ENCODE assay signal across 7 mouse cellular contexts in the genomic region with DNA sequence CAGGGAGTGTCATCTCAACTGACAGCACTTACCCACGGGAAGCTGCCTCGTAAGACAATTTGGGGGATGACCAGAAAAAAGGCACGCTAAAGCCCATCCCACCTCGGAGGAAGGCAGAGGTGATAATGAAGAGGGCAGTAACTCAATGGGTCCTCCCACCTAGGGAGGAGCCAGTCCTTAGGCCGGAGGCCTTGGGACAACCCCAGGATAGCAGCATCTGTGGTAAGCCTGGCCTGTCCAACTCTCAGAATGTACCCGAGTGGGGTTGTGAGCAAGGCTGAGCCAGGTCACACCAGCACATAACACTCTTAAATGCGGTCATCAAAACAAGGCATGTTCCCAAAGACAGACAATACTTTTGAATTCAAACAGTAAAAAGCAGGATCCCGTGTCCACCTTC. TPM values are rescaled to one million over a fixed set of nuclear protein-coding genes. Genes with fewer than 3 reads are reported as not detected.
DNase-seq lines count a peak whose midpoint lies in the region; ATAC-seq and TF ChIP-seq lines count a peak whose summit lies in the region.

No protein-coding gene starts in this region.

- H3K36me3 ChIP-seq in CH12.LX (replicated peaks in 1 of 2; ENCODE audit: control insufficient read depth in 1 of 2, insufficient read depth in 1 of 2, low read length in 1 of 2), result peaks cover 40 to 46% of the 10 kb centered on the region in 2 experiments
- H3K36me3 ChIP-seq in G1E (replicated peaks), result peaks cover 54% of the 10 kb centered on the region
- H3K36me3 ChIP-seq in forebrain, embryonic 14.5 days (ENCODE audit: control insufficient read depth, insufficient read depth, low read length), result peaks cover 40% of the 10 kb centered on the region
- peaks cover 37% of the 10 kb centered on the region for H3K36me3 ChIP-seq in kidney, embryonic 16.5 days (ENCODE audit: insufficient read depth, low read length)
- H3K36me3 ChIP-seq in midbrain, embryonic 16.5 days (ENCODE audit: control insufficient read depth, insufficient read depth, low read length), result peaks cover 18% of the 10 kb centered on the region

- H3K79me2 ChIP-seq in CH12.LX (replicated peaks; ENCODE audit: control insufficient read depth, extremely low read depth, insufficient read depth, poor library complexity, severe bottlenecking), result peaks cover 47% of the 10 kb centered on the region

- no peaks in the 10 kb centered on the region for H3K9me3 ChIP-seq in CH12.LX (replicated peaks; ENCODE audit: low read length)
- H3K9me3 ChIP-seq in G1E (replicated peaks), result no peaks in the 10 kb centered on the region
- no peaks in the 10 kb centered on the region for H3K9me3 ChIP-seq in forebrain, embryonic 14.5 days (replicated peaks; ENCODE audit: control insufficient read depth, low read length)
- no peaks in the 10 kb centered on the region for H3K9me3 ChIP-seq in kidney, embryonic 16.5 days (ENCODE audit: low read length)
- H3K9me3 ChIP-seq in midbrain, embryonic 16.5 days (replicated peaks; ENCODE audit: control insufficient read depth, low read length, poor library complexity, severe bottlenecking), result no peaks in the 10 kb centered on the region

- dilution Hi-C loops in CH12.LX (cut with MboI; ENCODE audit: extremely low pct_ligation_motif_present, extremely low pct_unique_long_range_greater_than_20kb, low sequenced_read_pairs), result no loop called here

- 0 out of 2 replicates have a peak, but pooled peaks have one; percentile 25 for TF ChIP-seq POLR2A in CH12.LX (IDR thresholded peaks at IDR 0.05; ENCODE audit: low read depth, low read length)

- H3K27ac ChIP-seq in CH12.LX (ENCODE audit: insufficient read depth, low read depth), result no peak overlapping the region
- no peak overlapping the region for H3K27ac ChIP-seq in forebrain, embryonic 14.5 days (ENCODE audit: low read depth, low read length)
- H3K27ac ChIP-seq in kidney, embryonic 16.5 days (ENCODE audit: low read length), result no peak overlapping the region
- H3K27ac ChIP-seq in midbrain, embryonic 16.5 days (ENCODE audit: low read length), result no peak overlapping the region

- TF ChIP-seq CTCF in CH12.LX (conservative IDR thresholded peaks at IDR 0.05 in 1 of 2, IDR thresholded peaks at IDR 0.05 in 1 of 2; ENCODE audit: low read depth in 2 of 2, low read length in 2 of 2) (no peak), G1E (IDR thresholded peaks at IDR 0.05; ENCODE audit: low read depth, low read length) (no peak)

- H3K4me2 ChIP-seq in CH12.LX (ENCODE audit: insufficient read depth, low read depth, poor library complexity, severe bottlenecking), result peak overlapping the region; percentile 99
- peak overlapping the region; percentile 63 for H3K4me2 ChIP-seq in forebrain, embryonic 14.5 days (ENCODE audit: low read length)
- peak overlapping the region; percentile 76 for H3K4me2 ChIP-seq in kidney, embryonic 16.5 days (replicated peaks; ENCODE audit: low read depth, low read length)
- H3K4me2 ChIP-seq in midbrain, embryonic 16.5 days (ENCODE audit: low read length), result peak overlapping the region; percentile 87

- no peak for TF ChIP-seq EP300 in CH12.LX (IDR thresholded peaks at IDR 0.05; ENCODE audit: low read length)

- no peak for TF ChIP-seq RAD21 in CH12.LX (IDR thresholded peaks at IDR 0.05; ENCODE audit: low read depth, low read length)

- H3K4me3 ChIP-seq in CH12.LX (replicated peaks in 1 of 3; ENCODE audit: low read depth in 2 of 3, low read length in 2 of 3, poor library complexity in 1 of 3), result peak overlapping the region; percentile 82 to 95 (median 83)
- H3K4me3 ChIP-seq in G1E (ENCODE audit: low read depth, low read length), result peak overlapping the region; percentile 87
- peak overlapping the region; percentile 98 for H3K4me3 ChIP-seq in forebrain, embryonic 14.5 days (ENCODE audit: low read depth, low read length)
- peak overlapping the region; percentile 91 for H3K4me3 ChIP-seq in kidney, embryonic 16.5 days (ENCODE audit: low read length)
- H3K4me3 ChIP-seq in midbrain, embryonic 16.5 days (ENCODE audit: low read depth, low read length), result peak overlapping the region; percentile 89

- H3K4me1 ChIP-seq in CH12.LX (ENCODE audit: control insufficient read depth in 1 of 2, insufficient read depth in 2 of 2), result peaks cover 7 to 27% of the 10 kb centered on the region in 2 experiments; a peak in 3 of 4 replicates
- peaks cover 64% of the 10 kb centered on the region for H3K4me1 ChIP-seq in G1E (ENCODE audit: insufficient read depth, low read depth, low read length)
- peaks cover 10% of the 10 kb centered on the region for H3K4me1 ChIP-seq in forebrain, embryonic 14.5 days (ENCODE audit: control insufficient read depth, insufficient read depth, low read length)
- peaks cover 18% of the 10 kb centered on the region for H3K4me1 ChIP-seq in kidney, embryonic 16.5 days (ENCODE audit: insufficient read depth, low read length)
- H3K4me1 ChIP-seq in midbrain, embryonic 16.5 days (ENCODE audit: control insufficient read depth, insufficient read depth, low read length), result peaks cover 14% of the 10 kb centered on the region

- WGBS in forebrain, embryonic 14.5 days, result 54% methylated on average over 8 of the region's 8 CpGs
- 18% methylated on average over 8 of the region's 8 CpGs for WGBS in kidney, embryonic 16.5 days
- 56% methylated on average over 8 of the region's 8 CpGs for WGBS in midbrain, embryonic 16.5 days

- no peaks in the 10 kb centered on the region for H3K27me3 ChIP-seq in CH12.LX (replicated peaks)
- peaks cover 1% of the 10 kb centered on the region; the same call in 1 of the 2 replicates for H3K27me3 ChIP-seq in G1E (ENCODE audit: insufficient read depth, low read length)
- H3K27me3 ChIP-seq in forebrain, embryonic 14.5 days (replicated peaks; ENCODE audit: control insufficient read depth, insufficient read depth, low read length), result no peaks in the 10 kb centered on the region
- H3K27me3 ChIP-seq in kidney, embryonic 16.5 days (ENCODE audit: insufficient read depth, low read length), result no peaks in the 10 kb centered on the region
- no peaks in the 10 kb centered on the region for H3K27me3 ChIP-seq in midbrain, embryonic 16.5 days (ENCODE audit: control insufficient read depth, insufficient read depth, low read depth, low read length)

- H3K9ac ChIP-seq in CH12.LX (ENCODE audit: insufficient read depth, low read depth), result peak overlapping the region; percentile 100
- peak overlapping the region; percentile 99 for H3K9ac ChIP-seq in forebrain, embryonic 14.5 days (ENCODE audit: low read length)
- peak overlapping the region; percentile 100 for H3K9ac ChIP-seq in kidney, embryonic 16.5 days (replicated peaks; ENCODE audit: low read length)
- 0 out of 2 replicates have a peak overlapping the region, but pooled peaks have one; percentile 80 for H3K9ac ChIP-seq in midbrain, embryonic 16.5 days (ENCODE audit: low read depth, low read length)

- DNase-seq in CH12.LX (ENCODE audit: extremely low read depth), result peak; percentile 62
- DNase-seq in G1E (ENCODE audit: low spot score), result no peak
- DNase-seq in forebrain, embryonic 14.5 days (ENCODE audit: low spot score), result no peak
- DNase-seq in natural killer cell, adult 2 months (ENCODE audit: low spot score in 2 of 2), result no peak
- no peak for DNase-seq in urinary bladder, postnatal 14 days (ENCODE audit: low spot score)

- ATAC-seq in G1E (ENCODE audit: extremely low read depth, insufficient number of reproducible peaks, low FRiP score, poor library complexity, severe bottlenecking), result no peak
- no peak for ATAC-seq in forebrain, embryonic 14.5 days
- no peak for ATAC-seq in kidney, embryonic 16.5 days (ENCODE audit: low FRiP score, low TSS enrichment)
- ATAC-seq in midbrain, embryonic 16.5 days, result no peak

- in situ Hi-C loops in CH12.LX (cut with MboI; ENCODE audit: low pct_ligation_motif_present, low pct_unique_long_range_greater_than_20kb, low sequenced_read_pairs), result no loop called here

RNA-seq across cellular contexts. Expression of gene Khsrp, which starts 1.6 kb away (rescaled TPM):
- total RNA-seq in CH12.LX (2012; rRNA removed), result 98.7 and 102 TPM in 2 replicates
- total RNA-seq in CH12.LX (2014; rRNA removed), result 23.5 and 25.1 TPM in 2 replicates
- 97.5 and 106 TPM in 2 replicates for polyA plus RNA-seq in CH12.LX (2012; ENCODE audit: insufficient read length, low read depth)
- 296 and 302 TPM in 2 replicates for total RNA-seq in G1E (2014; fragmentation: Nextera tagmentation)
- total RNA-seq in G1E (2017), result 59.0 and 63.6 TPM in 2 replicates
- polyA plus RNA-seq in G1E (2012), result 282 and 302 TPM in 2 replicates
- 24.6 and 26.0 TPM in 2 replicates for polyA plus RNA-seq in forebrain, embryonic 14.5 days (2014; fragmentation: Nextera tagmentation; extraction: Ambion mirVana)
- polyA plus RNA-seq in kidney, embryonic 16.5 days (2015; fragmentation: Nextera tagmentation; extraction: Ambion mirVana), result 25.6 and 27.9 TPM in 2 replicates
- 23.9 and 25.4 TPM in 2 replicates for polyA plus RNA-seq in midbrain, embryonic 16.5 days (2015; fragmentation: Nextera tagmentation; extraction: Ambion mirVana)

RNA-seq across cellular contexts. Expression of gene Slc25a41, which starts 11.8 kb away (rescaled TPM):
- not detected in 2 replicates for total RNA-seq in CH12.LX (2012; rRNA removed)
- total RNA-seq in CH12.LX (2014; rRNA removed), result not detected in 2 replicates
- polyA plus RNA-seq in CH12.LX (2012; ENCODE audit: insufficient read length, low read depth), result not detected in 2 replicates
- not detected in 2 replicates for total RNA-seq in G1E (2014; fragmentation: Nextera tagmentation)
- total RNA-seq in G1E (2017), result not detected in 2 replicates
- polyA plus RNA-seq in G1E (2012), result not detected in 2 replicates
- polyA plus RNA-seq in forebrain, embryonic 14.5 days (2014; fragmentation: Nextera tagmentation; extraction: Ambion mirVana), result not detected in 2 replicates
- polyA plus RNA-seq in kidney, embryonic 16.5 days (2015; fragmentation: Nextera tagmentation; extraction: Ambion mirVana), result not detected in 2 replicates
- not detected in 2 replicates for polyA plus RNA-seq in midbrain, embryonic 16.5 days (2015; fragmentation: Nextera tagmentation; extraction: Ambion mirVana)

RNA-seq across cellular contexts. Expression of gene Gm17949, which starts 18.4 kb away (rescaled TPM):
- total RNA-seq in CH12.LX (2012; rRNA removed) (0.13 TPM in 1 of 2 replicates, not detected in the other), CH12.LX (2014; rRNA removed) (not detected in 2 replicates), G1E (2014; fragmentation: Nextera tagmentation) (0.98 TPM in 1 of 2 replicates, not detected in the other), G1E (2017) (0.12 and 0.27 TPM in 2 replicates)
- polyA plus RNA-seq in CH12.LX (2012; ENCODE audit: insufficient read length, low read depth) (not detected in 2 replicates), G1E (2012) (0.11 and 0.21 TPM in 2 replicates)
- polyA plus RNA-seq in forebrain, embryonic 14.5 days (2014; fragmentation: Nextera tagmentation; extraction: Ambion mirVana), result 0.14 and 0.37 TPM in 2 replicates
- 0.78 and 0.80 TPM in 2 replicates for polyA plus RNA-seq in kidney, embryonic 16.5 days (2015; fragmentation: Nextera tagmentation; extraction: Ambion mirVana)
- 0.41 and 0.88 TPM in 2 replicates for polyA plus RNA-seq in midbrain, embryonic 16.5 days (2015; fragmentation: Nextera tagmentation; extraction: Ambion mirVana)

RNA-seq across cellular contexts. Expression of gene Gtf2f1, which starts 18.6 kb away (rescaled TPM):
- total RNA-seq in CH12.LX (2012; rRNA removed), result 80.4 and 97.6 TPM in 2 replicates
- 50.5 and 54.2 TPM in 2 replicates for total RNA-seq in CH12.LX (2014; rRNA removed)
- polyA plus RNA-seq in CH12.LX (2012; ENCODE audit: insufficient read length, low read depth), result 109 and 148 TPM in 2 replicates
- total RNA-seq in G1E (2014; fragmentation: Nextera tagmentation), result 104 and 113 TPM in 2 replicates
- 101 and 102 TPM in 2 replicates for total RNA-seq in G1E (2017)
- polyA plus RNA-seq in G1E (2012), result 145 and 151 TPM in 2 replicates
- 70.7 and 78.9 TPM in 2 replicates for polyA plus RNA-seq in forebrain, embryonic 14.5 days (2014; fragmentation: Nextera tagmentation; extraction: Ambion mirVana)
- 71.4 and 74.0 TPM in 2 replicates for polyA plus RNA-seq in kidney, embryonic 16.5 days (2015; fragmentation: Nextera tagmentation; extraction: Ambion mirVana)
- 71.7 and 74.6 TPM in 2 replicates for polyA plus RNA-seq in midbrain, embryonic 16.5 days (2015; fragmentation: Nextera tagmentation; extraction: Ambion mirVana)

RNA-seq across cellular contexts. Expression of gene Crb3, which starts 29.2 kb away (rescaled TPM):
- total RNA-seq in CH12.LX (2012; rRNA removed) (0.13 and 0.25 TPM in 2 replicates), CH12.LX (2014; rRNA removed) (not detected in 2 replicates), G1E (2014; fragmentation: Nextera tagmentation) (not detected in 2 replicates), G1E (2017) (0.23 and 0.33 TPM in 2 replicates)
- polyA plus RNA-seq in CH12.LX (2012; ENCODE audit: insufficient read length, low read depth) (not detected in 2 replicates), G1E (2012) (0.23 and 0.37 TPM in 2 replicates)
- polyA plus RNA-seq in forebrain, embryonic 14.5 days (2014; fragmentation: Nextera tagmentation; extraction: Ambion mirVana), result 1.9 and 2.0 TPM in 2 replicates
- polyA plus RNA-seq in kidney, embryonic 16.5 days (2015; fragmentation: Nextera tagmentation; extraction: Ambion mirVana), result 61.8 and 69.1 TPM in 2 replicates
- polyA plus RNA-seq in midbrain, embryonic 16.5 days (2015; fragmentation: Nextera tagmentation; extraction: Ambion mirVana), result 2.1 and 3.3 TPM in 2 replicates
